Mouse (Mus musculus): ENCODE results near the gene Lpin3.

- no peak for TF ChIP-seq GATA1 (IDR thresholded peaks at IDR 0.05; ENCODE audit: borderline replicate concordance, low read length)
- no peak for TF ChIP-seq FLI1 (IDR thresholded peaks at IDR 0.05; ENCODE audit: low read length)
Measured at GRCm38 (mm10) chr2:160921285-160921684, 40.8 kb downstream of the Lpin3 start.

Measured in megakaryocyte, embryonic 14.5 days (primary cell).